Mouse (Mus musculus) heart, postnatal 0 days (tissue): ENCODE measurements around the gene Gm37240. TPM values are rescaled to one million over a fixed set of nuclear protein-coding genes. Genes with fewer than 3 reads are reported as not detected.

Source experiments
- ATAC-seq: fragments of 200-750 bp; cut with Nextera tagmentation; 2 replicates; pipeline ENCODE4 v1.8.0; 2017; ENCODE audit warnings: low read depth, moderate number of reproducible peaks, moderate library complexity; ENCODE audit not compliant: insufficient read depth
- DNase-seq: peaks from one replicate; pipeline ENCODE4 v3.0.0-alpha.2; 2016; ENCODE audit warnings: low spot score
- H3K27ac ChIP-seq: fragments of 300-500 bp; sonication (generic); 2 replicates; pipeline ENCODE4 v1.5.1; 2014; ENCODE audit warnings: low read depth, mild to moderate bottlenecking
- H3K27me3 ChIP-seq: fragments of 300-500 bp; sonication (generic); 2 replicates; pipeline ENCODE4 v1.6.1; 2014; ENCODE audit warnings: low read length, mixed read lengths; ENCODE audit not compliant: control insufficient read depth, insufficient read depth
- H3K36me3 ChIP-seq: fragments of 300-500 bp; sonication (generic); replicated peaks from 2 replicates; pipeline ENCODE4 v1.6.1; 2014; ENCODE audit warnings: low read length, mixed read lengths; ENCODE audit not compliant: control insufficient read depth, insufficient read depth
- H3K4me1 ChIP-seq: fragments of 300-500 bp; sonication (generic); 2 replicates; pipeline ENCODE4 v1.6.1; 2014; ENCODE audit warnings: antibody characterized with exemption; ENCODE audit not compliant: control insufficient read depth, insufficient read depth
- H3K4me2 ChIP-seq: fragments of 300-500 bp; sonication (generic); 2 replicates; pipeline ENCODE4 v1.6.1; 2014; ENCODE audit warnings: low read depth, mild to moderate bottlenecking, low read length, moderate library complexity
- H3K4me3 ChIP-seq: fragments of 300-500 bp; sonication (generic); 2 replicates; pipeline ENCODE4 v1.5.1; 2014; ENCODE audit warnings: low read depth, low read length
- H3K9ac ChIP-seq: fragments of 300-500 bp; sonication (generic); replicated peaks from 2 replicates; pipeline ENCODE4 v1.6.1; 2014; ENCODE audit warnings: low read depth, low read length, mixed read lengths
- H3K9me3 ChIP-seq: fragments of 300-500 bp; sonication (generic); replicated peaks from 2 replicates; pipeline ENCODE4 v1.6.1; 2016; ENCODE audit warnings: low read length; ENCODE audit not compliant: control insufficient read depth
- CTCF ChIP-seq: IDR thresholded peaks from 2 replicates; pipeline ENCODE4 v1.5.1; 2016; ENCODE audit warnings: antibody characterized with exemption, control low read depth, low read depth
- EP300 ChIP-seq: IDR thresholded peaks from 2 replicates; pipeline ENCODE4 v1.6.1; 2016; ENCODE audit warnings: antibody characterized with exemption, low read depth
- WGBS: fragments of 180-500 bp; shearing (Covaris S2); extraction: QIAGEN DNeasy Blood & Tissue Kit; methylation state at CpG from one replicate; pipeline ENCODE4 v1.1.7; 2014; 5-methylcytosine and 5-hydroxymethylcytosine counted together
- polyA plus RNA-seq: library from polyadenylated mRNA; unstranded; fragments of >200 nt; fragmentation: Nextera tagmentation; extraction: Ambion mirVana; gene quantifications from 2 replicates; pipeline ENCODE4 v1.2.1, GENCODE M21; 2015
- total RNA-seq: library from RNA; depleted of rRNA; stranded (reverse); fragments of >200 nt; gene quantifications from 2 replicates; pipeline ENCODE4 v1.2.3, GENCODE M21; 2014; ENCODE audit warnings: low replicate concordance

The Gm37240 gene
- total and polyA plus RNA-seq, 2 experiments from 2014 or later = 21.7 to 72.1 TPM

GRCm38 (mm10) chr3:85159631-85160030, 727.7 kb downstream of the Gm37240 start:
- no peaks in the 10 kb centered on the region for H3K4me1 ChIP-seq
- no peaks in the 10 kb centered on the region for H3K27me3 ChIP-seq
- H3K9ac ChIP-seq = no peak overlapping the region
- ATAC-seq = no peak
- H3K4me2 ChIP-seq = no peak overlapping the region
- no peaks in the 10 kb centered on the region for H3K9me3 ChIP-seq
- WGBS = 83% methylated on average over 6 of the region's 6 CpGs
- H3K36me3 ChIP-seq = no peaks in the 10 kb centered on the region
- H3K27ac ChIP-seq = no peak overlapping the region
- TF ChIP-seq CTCF = no peak
- no peak for TF ChIP-seq EP300
- H3K4me3 ChIP-seq = no peak overlapping the region
- no peak for DNase-seq

GRCm38 (mm10) chr3:85148816-85149215, 738.5 kb downstream of the Gm37240 start:
- WGBS = 72% methylated on average over 4 of the region's 4 CpGs
- H3K27ac ChIP-seq = no peak overlapping the region

GRCm38 (mm10) chr3:85148038-85148550, 739.2 kb downstream of the Gm37240 start:
- H3K9ac ChIP-seq = no peak overlapping the region
- no peak overlapping the region for H3K4me2 ChIP-seq
- peaks cover 15% of the 10 kb centered on the region for H3K4me1 ChIP-seq
- DNase-seq = no peak
- H3K27ac ChIP-seq = no peak overlapping the region
- H3K4me3 ChIP-seq = no peak overlapping the region
- no peaks in the 10 kb centered on the region for H3K36me3 ChIP-seq
- H3K27me3 ChIP-seq = no peaks in the 10 kb centered on the region
- WGBS = 81% methylated on average over 6 of the region's 6 CpGs
- H3K9me3 ChIP-seq = no peaks in the 10 kb centered on the region
- no peak for ATAC-seq
- TF ChIP-seq EP300 (no peak), CTCF (no peak)

More at GRCm38 (mm10) chr3:85148816-85149215, 738.5 kb downstream of the Gm37240 start:
- no peak overlapping the region for H3K9ac ChIP-seq
- H3K36me3 ChIP-seq = no peaks in the 10 kb centered on the region
- H3K27me3 ChIP-seq = no peaks in the 10 kb centered on the region
- TF ChIP-seq CTCF (no peak), EP300 (no peak)
- H3K9me3 ChIP-seq = no peaks in the 10 kb centered on the region
- no peak overlapping the region for H3K4me2 ChIP-seq
- H3K4me3 ChIP-seq = no peak overlapping the region
- ATAC-seq = no peak
- peaks cover 15% of the 10 kb centered on the region for H3K4me1 ChIP-seq
- DNase-seq = no peak

- no peak for ATAC-seq
- Histone ChIP-seq H3K4me2 (no peak overlapping the region), H3K9ac (no peak overlapping the region), H3K36me3 (no peaks in the 10 kb centered on the region), H3K4me1 (peaks cover 15% of the 10 kb centered on the region), H3K27me3 (no peaks in the 10 kb centered on the region), H3K9me3 (no peaks in the 10 kb centered on the region), H3K4me3 (no peak overlapping the region), H3K27ac (no peak overlapping the region)
- DNase-seq = peak; percentile 57
- 15% methylated on average over 7 of the region's 7 CpGs for WGBS
- TF ChIP-seq CTCF = no peak
- TF ChIP-seq EP300 = no peak
These were observed 741.8 kb downstream of the Gm37240 start for GRCm38 (mm10) chr3:85145568-85145967.

DNA sequence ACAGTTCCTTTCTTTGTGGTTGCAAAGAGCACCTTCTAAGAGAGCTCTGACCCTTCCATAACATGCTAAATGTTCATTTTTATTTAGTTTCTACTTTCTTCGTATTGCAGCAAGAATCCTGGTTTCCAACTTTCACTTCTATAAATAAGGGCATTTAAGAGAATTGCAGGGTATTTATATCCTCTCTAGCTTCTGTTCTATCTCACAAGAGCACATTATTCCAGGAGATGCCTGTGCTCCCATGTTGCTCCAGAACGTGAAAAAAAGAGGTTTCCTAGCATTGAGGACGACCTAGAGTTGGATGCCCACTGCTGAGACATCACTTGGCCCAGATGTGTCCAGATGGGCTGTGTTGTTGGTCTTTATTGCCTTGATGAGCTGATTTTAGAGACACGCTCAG, 742.2 kb downstream of the Gm37240 start:
- TF ChIP-seq CTCF = no peak
- TF ChIP-seq EP300 = no peak
- no peak for DNase-seq
- Histone ChIP-seq H3K4me3 (no peak overlapping the region), H3K4me2 (no peak overlapping the region), H3K27ac (no peak overlapping the region), H3K9me3 (no peaks in the 10 kb centered on the region), H3K4me1 (peaks cover 12% of the 10 kb centered on the region), H3K36me3 (no peaks in the 10 kb centered on the region), H3K9ac (no peak overlapping the region), H3K27me3 (no peaks in the 10 kb centered on the region)
- 80% methylated on average over 4 of the region's 4 CpGs for WGBS
- no peak for ATAC-seq

- Histone ChIP-seq H3K27ac (no peak overlapping the region), H3K4me1 (peaks cover 5% of the 10 kb centered on the region), H3K9ac (no peak overlapping the region), H3K4me3 (no peak overlapping the region), H3K9me3 (no peaks in the 10 kb centered on the region), H3K27me3 (no peaks in the 10 kb centered on the region), H3K4me2 (no peak overlapping the region), H3K36me3 (no peaks in the 10 kb centered on the region)
- TF ChIP-seq CTCF (no peak), EP300 (no peak)
- WGBS = 72% methylated on average over 3 of the region's 3 CpGs
- no peak for ATAC-seq
- no peak for DNase-seq
These were observed 742.9 kb downstream of the Gm37240 start for GRCm38 (mm10) chr3:85144425-85144824.
